Mouse (Mus musculus) forebrain, embryonic 13.5 days (tissue): ENCODE measurements around the gene Slc12a5. TPM values are rescaled to one million over a fixed set of nuclear protein-coding genes. Genes with fewer than 3 reads are reported as not detected.

Source experiments
- ATAC-seq: fragments of 200-750 bp; cut with Nextera tagmentation; 2 replicates; pipeline ENCODE4 v1.8.0; 2017
- H3K27ac ChIP-seq: fragments of 300-500 bp; sonication (generic); 2 replicates; pipeline ENCODE4 v1.5.1; 2015; ENCODE audit warnings: inconsistent platforms, mild to moderate bottlenecking, moderate library complexity
- H3K27me3 ChIP-seq: fragments of 300-500 bp; sonication (generic); 2 replicates; pipeline ENCODE4 v1.6.1; 2015; ENCODE audit warnings: mild to moderate bottlenecking, inconsistent platforms
- H3K36me3 ChIP-seq: fragments of 300-500 bp; sonication (generic); 2 replicates; pipeline ENCODE4 v1.6.1; 2015; ENCODE audit warnings: mild to moderate bottlenecking, inconsistent platforms; ENCODE audit not compliant: poor library complexity, severe bottlenecking
- H3K4me1 ChIP-seq: fragments of 300-500 bp; sonication (generic); 2 replicates; pipeline ENCODE4 v1.6.1; 2015; ENCODE audit warnings: inconsistent platforms
- H3K4me2 ChIP-seq: fragments of 300-500 bp; sonication (generic); 2 replicates; pipeline ENCODE4 v1.6.1; 2015; ENCODE audit warnings: inconsistent platforms, mild to moderate bottlenecking, moderate library complexity
- H3K4me3 ChIP-seq: fragments of 300-500 bp; sonication (generic); 2 replicates; pipeline ENCODE4 v1.5.1; 2015; ENCODE audit warnings: mild to moderate bottlenecking, inconsistent platforms
- H3K9ac ChIP-seq: fragments of 300-500 bp; sonication (generic); 2 replicates; pipeline ENCODE4 v1.6.1; 2015; ENCODE audit warnings: mild to moderate bottlenecking, inconsistent platforms
- H3K9me3 ChIP-seq: fragments of 300-500 bp; sonication (generic); replicated peaks from 2 replicates; pipeline ENCODE4 v1.6.1; 2016; ENCODE audit warnings: inconsistent platforms
- WGBS: fragments of 180-500 bp; shearing (Covaris S2); methylation state at CpG from one replicate; pipeline ENCODE4 v1.1.7; 2015; 5-methylcytosine and 5-hydroxymethylcytosine counted together
- polyA plus RNA-seq: library from polyadenylated mRNA; unstranded; fragments of >200 nt; fragmentation: Nextera tagmentation; extraction: Ambion mirVana; gene quantifications from 2 replicates; pipeline ENCODE4 v1.2.1, GENCODE M21; 2015

Gene Slc12a5
- polyA plus RNA-seq, 1 experiment from 2014 or later, result 5.7 TPM

DNA sequence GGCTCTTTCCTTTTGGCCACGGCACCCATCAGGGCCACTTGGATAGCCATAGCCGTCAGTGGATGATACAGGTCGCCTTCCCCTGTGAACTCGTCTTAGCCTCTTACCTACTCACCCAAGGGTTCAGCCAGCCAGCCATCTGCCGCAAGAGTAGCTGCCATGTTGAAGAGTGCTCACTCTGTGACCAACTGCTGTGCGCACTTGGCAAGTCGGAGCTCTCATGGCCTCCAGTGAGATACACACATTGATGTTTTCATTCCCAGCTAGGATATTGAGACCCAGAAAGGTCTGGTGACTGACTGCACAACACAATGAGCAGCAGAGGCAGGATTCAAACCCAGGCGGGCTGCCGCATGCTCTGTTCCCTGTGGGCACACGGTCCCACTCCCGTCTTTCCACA is 33.6 kb downstream of the Slc12a5 start:
- H3K4me2 ChIP-seq, result no peak overlapping the region
- H3K36me3 ChIP-seq, result peaks cover 8% of the 10 kb centered on the region
- H3K27me3 ChIP-seq, result peaks cover 37% of the 10 kb centered on the region
- no peak for ATAC-seq
- H3K9ac ChIP-seq, result no peak overlapping the region
- WGBS, result 86% methylated on average over 11 of the region's 11 CpGs
- H3K27ac ChIP-seq, result no peak overlapping the region
- H3K4me3 ChIP-seq, result no peak overlapping the region
- H3K9me3 ChIP-seq, result no peaks in the 10 kb centered on the region
- H3K4me1 ChIP-seq, result peaks cover 19% of the 10 kb centered on the region

DNA sequence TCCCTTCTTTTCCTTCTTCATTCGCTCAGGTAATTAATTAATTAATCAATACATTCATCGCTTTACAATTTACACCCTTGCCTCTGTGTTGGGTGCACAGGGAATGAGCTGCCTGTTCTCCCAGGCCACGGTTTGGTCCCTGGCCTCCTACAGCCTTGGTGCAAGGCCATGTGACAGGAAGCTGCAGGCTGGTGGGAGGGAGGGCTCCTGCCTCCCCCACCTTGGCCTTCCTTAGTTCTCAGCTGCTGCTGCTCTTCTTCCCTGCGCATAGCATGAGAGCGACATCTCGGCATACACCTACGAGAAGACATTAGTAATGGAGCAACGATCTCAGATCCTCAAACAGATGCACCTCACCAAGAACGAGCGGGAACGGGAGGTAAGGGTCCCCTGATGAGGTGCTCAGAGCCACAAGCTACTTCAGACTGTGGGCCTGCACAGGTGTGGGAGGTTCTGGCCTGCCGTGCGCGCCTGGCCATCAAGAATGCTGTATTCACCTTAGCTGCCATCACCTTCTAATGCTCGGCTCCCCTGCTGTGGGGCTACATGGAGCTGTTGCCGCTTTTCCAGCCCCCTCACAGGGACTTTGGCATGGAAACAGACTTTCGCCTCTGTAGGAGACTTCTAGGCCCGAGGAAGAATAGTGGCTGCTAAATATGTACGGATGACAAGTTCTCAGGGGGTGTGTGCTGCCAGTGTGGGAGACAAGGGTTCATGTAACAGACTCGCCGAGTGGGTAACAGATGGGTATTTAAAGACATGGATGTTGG is 34.2 kb downstream of the Slc12a5 start:
- ATAC-seq, result no peak
- Histone ChIP-seq H3K4me2 (no peak overlapping the region), H3K9me3 (no peaks in the 10 kb centered on the region), H3K36me3 (peaks cover 15% of the 10 kb centered on the region), H3K9ac (no peak overlapping the region), H3K27ac (no peak overlapping the region), H3K4me3 (no peak overlapping the region), H3K27me3 (peaks cover 44% of the 10 kb centered on the region), H3K4me1 (peaks cover 19% of the 10 kb centered on the region)
- 61% methylated on average over 21 of the region's 21 CpGs for WGBS

- no peak overlapping the region for H3K9ac ChIP-seq
- WGBS, result 62% methylated on average over 11 of the region's 11 CpGs
- no peaks in the 10 kb centered on the region for H3K9me3 ChIP-seq
- H3K4me3 ChIP-seq, result no peak overlapping the region
- H3K27me3 ChIP-seq, result peaks cover 47% of the 10 kb centered on the region
- H3K4me2 ChIP-seq, result no peak overlapping the region
- H3K36me3 ChIP-seq, result peaks cover 26% of the 10 kb centered on the region
- H3K27ac ChIP-seq, result no peak overlapping the region
- peaks cover 19% of the 10 kb centered on the region for H3K4me1 ChIP-seq
- ATAC-seq, result no peak
Observed at GRCm38 (mm10) chr2:164995976-164996375, 35.4 kb downstream of the Slc12a5 start.

DNA sequence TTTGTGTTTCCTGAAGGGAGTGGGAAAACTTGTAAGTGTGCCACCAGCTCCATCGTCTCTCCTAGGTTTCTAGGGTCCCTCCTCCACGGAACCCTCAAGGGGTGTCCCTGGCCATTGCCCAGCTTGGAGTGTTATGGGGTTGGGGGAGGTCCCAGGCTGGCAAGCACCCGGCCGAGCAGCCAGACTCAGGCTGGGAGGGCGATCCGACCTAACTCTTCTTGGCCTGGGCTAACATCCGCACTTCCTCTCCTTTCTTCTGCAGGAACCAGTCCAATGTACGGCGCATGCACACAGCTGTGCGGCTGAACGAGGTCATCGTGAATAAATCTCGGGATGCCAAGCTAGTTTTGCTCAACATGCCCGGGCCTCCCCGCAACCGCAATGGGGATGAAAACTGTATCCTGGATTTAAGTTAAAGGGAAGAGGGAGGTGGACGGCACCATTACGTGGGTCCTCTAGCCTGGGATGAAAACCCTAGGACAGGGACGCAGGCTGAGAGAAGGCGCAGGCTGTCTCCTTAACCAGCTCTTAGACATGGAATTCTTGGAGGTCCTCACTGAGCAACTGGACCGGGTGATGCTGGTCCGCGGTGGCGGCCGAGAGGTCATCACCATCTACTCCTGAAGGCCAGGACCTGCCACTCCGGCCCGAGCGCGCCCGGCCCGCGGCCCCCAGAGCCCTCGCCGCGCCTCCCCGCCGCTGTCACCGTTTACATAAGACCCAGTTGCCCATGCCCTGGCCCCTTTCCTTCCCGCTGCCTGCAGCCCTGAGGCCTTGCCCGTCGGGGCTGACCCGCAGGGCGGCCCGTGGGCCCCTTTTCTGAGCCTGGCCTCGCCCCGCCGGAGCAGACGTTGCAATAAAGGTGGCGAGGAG is 36.5 kb downstream of the Slc12a5 start:
- 11% methylated on average over 49 of the region's 49 CpGs for WGBS
- Histone ChIP-seq H3K9ac (peak overlapping the region; percentile 57), H3K4me3 (peak overlapping the region; percentile 30), H3K4me1 (peaks cover 19% of the 10 kb centered on the region), H3K27ac (no peak overlapping the region), H3K36me3 (peaks cover 37% of the 10 kb centered on the region), H3K9me3 (no peaks in the 10 kb centered on the region), H3K4me2 (peak overlapping the region; percentile 55), H3K27me3 (peaks cover 47% of the 10 kb centered on the region)
- no peak for ATAC-seq

DNA sequence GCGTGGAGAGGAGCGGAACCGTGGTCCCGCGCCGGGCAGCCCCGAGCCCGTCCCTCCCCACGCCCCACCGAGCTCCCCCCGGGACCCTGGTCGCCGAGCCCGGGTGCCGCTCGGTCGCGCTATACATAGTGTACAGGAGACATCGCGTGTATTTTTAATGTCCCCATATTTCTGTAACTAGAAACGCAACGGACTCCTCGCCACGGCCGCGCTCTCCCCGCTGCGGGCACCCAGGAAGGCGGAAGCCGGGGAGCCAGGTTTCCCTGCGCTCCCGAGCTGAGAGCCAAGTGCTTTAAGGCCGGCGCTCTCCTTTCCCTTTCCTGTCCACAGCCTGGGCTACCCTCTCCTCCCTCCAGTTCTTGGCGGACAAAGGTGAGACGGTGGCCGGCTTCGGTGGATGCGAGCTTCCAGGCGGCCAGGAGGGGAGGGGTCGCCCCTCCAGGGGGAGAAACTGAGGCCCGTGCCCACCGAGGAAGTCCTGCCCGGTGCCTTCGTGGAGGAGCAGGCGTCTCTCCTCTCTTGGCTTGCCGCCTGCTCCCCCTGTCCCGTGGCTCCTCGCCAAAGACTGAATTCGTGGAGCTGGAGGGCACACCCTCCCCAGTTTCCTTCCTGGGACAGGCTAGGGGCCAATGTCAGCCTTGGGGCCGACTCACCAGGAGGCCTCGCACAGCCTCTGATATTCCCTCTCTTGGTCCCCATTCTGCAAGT is 37.3 kb downstream of the Slc12a5 start:
- ATAC-seq, result peak; percentile 6; the same call in 1 of the 2 replicates
- Histone ChIP-seq H3K36me3 (peaks cover 45% of the 10 kb centered on the region), H3K4me3 (peak overlapping the region; percentile 30), H3K4me1 (peaks cover 19% of the 10 kb centered on the region), H3K9ac (peak overlapping the region; percentile 57), H3K27me3 (peaks cover 47% of the 10 kb centered on the region), H3K27ac (no peak overlapping the region), H3K4me2 (peak overlapping the region; percentile 55), H3K9me3 (no peaks in the 10 kb centered on the region)
- WGBS, result 2% methylated on average over 47 of the region's 52 CpGs

DNA sequence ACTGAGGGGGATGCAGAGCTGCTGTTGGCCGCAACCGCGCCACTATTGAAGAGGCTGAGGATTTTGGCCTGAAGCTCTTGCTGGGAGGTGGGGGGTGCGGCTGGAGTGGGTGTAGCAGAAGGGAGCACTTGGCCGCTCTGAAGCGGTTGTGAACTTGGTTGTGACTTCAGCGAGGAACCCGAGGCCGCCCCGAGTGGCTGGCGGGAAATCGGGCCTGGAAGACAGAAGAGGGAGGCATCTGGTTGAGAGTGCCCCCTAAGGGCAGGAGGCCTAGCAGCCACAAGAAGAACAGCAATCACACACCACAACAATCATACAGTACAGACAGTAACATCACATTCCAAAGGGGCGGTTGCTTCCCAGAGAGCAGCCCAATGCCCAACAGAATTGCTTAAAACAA is 41.4 kb downstream of the Slc12a5 start:
- WGBS, result 92% methylated on average over 13 of the region's 13 CpGs
- no peak for ATAC-seq

DNA sequence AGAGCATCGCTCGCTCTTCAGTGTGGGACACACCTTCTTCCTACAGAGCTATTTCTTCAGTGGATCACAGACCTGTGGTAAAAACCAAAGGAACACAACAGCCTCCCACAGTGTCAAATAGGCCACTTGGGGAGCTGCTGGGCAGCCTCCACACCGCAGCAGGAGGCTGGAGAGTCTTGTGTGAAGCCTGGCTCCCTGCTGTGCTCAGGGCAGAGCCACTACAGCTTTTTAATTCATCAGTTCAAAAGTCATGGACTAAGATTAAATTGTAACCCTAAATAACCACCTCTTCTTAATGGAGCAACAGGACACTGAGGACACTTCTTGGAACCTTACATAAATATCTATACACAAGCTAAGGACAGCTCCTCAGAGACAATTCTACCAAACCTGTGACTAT is 42.5 kb downstream of the Slc12a5 start:
- 78% methylated on average over 3 of the region's 3 CpGs for WGBS
- Histone ChIP-seq H3K4me1 (peaks cover 8% of the 10 kb centered on the region), H3K27me3 (peaks cover 20% of the 10 kb centered on the region), H3K27ac (no peak overlapping the region), H3K36me3 (peaks cover 98% of the 10 kb centered on the region), H3K9me3 (no peaks in the 10 kb centered on the region), H3K4me2 (no peak overlapping the region), H3K4me3 (no peak overlapping the region), H3K9ac (no peak overlapping the region)
- ATAC-seq, result no peak

More for the DNA sequence above, 41.4 kb downstream of the Slc12a5 start:
- peaks cover 19% of the 10 kb centered on the region for H3K4me1 ChIP-seq
- peaks cover 86% of the 10 kb centered on the region for H3K36me3 ChIP-seq
- peaks cover 32% of the 10 kb centered on the region for H3K27me3 ChIP-seq
- H3K27ac ChIP-seq, result no peak overlapping the region
- H3K9ac ChIP-seq, result no peak overlapping the region
- no peak overlapping the region for H3K4me2 ChIP-seq
- no peak overlapping the region for H3K4me3 ChIP-seq
- no peaks in the 10 kb centered on the region for H3K9me3 ChIP-seq

- H3K4me1 ChIP-seq, result no peaks in the 10 kb centered on the region
- H3K4me2 ChIP-seq, result no peak overlapping the region
- H3K27me3 ChIP-seq, result peaks cover 9% of the 10 kb centered on the region
- H3K9ac ChIP-seq, result no peak overlapping the region
- no peak overlapping the region for H3K4me3 ChIP-seq
- no peak overlapping the region for H3K27ac ChIP-seq
- no peaks in the 10 kb centered on the region for H3K9me3 ChIP-seq
- 92% methylated on average over 10 of the region's 10 CpGs for WGBS
- ATAC-seq, result no peak
- peaks cover 100% of the 10 kb centered on the region for H3K36me3 ChIP-seq
Observed at GRCm38 (mm10) chr2:165004237-165004636, 43.6 kb downstream of the Slc12a5 start.

- no peaks in the 10 kb centered on the region for H3K9me3 ChIP-seq
Observed at GRCm38 (mm10) chr2:165006813-165007212, 46.2 kb downstream of the Slc12a5 start.

DNA sequence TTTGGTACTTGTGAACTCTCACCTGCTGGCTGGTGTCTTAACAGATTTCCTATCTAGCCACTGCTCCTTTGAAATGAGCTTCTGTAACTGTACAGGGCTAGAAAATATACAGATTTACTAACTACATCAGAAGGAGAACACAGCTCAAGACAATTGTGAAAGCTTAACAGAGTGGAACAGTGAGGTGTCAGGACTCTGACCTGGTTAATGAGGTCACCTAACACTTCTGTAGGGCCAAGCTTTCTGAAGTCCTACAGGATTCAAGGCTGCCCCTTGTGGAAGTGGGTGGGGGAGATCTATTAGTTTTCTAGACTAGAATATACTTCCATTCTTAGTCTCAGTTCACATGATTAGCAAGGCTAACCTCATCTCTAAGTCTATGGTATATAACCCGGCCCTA is 47.4 kb downstream of the Slc12a5 start:
- no peaks in the 10 kb centered on the region for H3K9me3 ChIP-seq
- H3K4me1 ChIP-seq, result no peaks in the 10 kb centered on the region
- no peak overlapping the region for H3K9ac ChIP-seq
- ATAC-seq, result no peak
- no peak overlapping the region for H3K27ac ChIP-seq
- no peak overlapping the region for H3K4me2 ChIP-seq
- peaks cover 100% of the 10 kb centered on the region for H3K36me3 ChIP-seq
- WGBS, result 95% methylated on average over 1 of the region's 1 CpGs
- H3K4me3 ChIP-seq, result no peak overlapping the region
- no peaks in the 10 kb centered on the region for H3K27me3 ChIP-seq

More at GRCm38 (mm10) chr2:165006813-165007212, 46.2 kb downstream of the Slc12a5 start:
- ATAC-seq, result no peak
- H3K9ac ChIP-seq, result no peak overlapping the region
- peaks cover 100% of the 10 kb centered on the region for H3K36me3 ChIP-seq
- H3K4me2 ChIP-seq, result no peak overlapping the region
- 96% methylated on average over 4 of the region's 4 CpGs for WGBS
- H3K27me3 ChIP-seq, result no peaks in the 10 kb centered on the region
- H3K4me1 ChIP-seq, result no peaks in the 10 kb centered on the region
- H3K4me3 ChIP-seq, result no peak overlapping the region
- no peak overlapping the region for H3K27ac ChIP-seq

DNA sequence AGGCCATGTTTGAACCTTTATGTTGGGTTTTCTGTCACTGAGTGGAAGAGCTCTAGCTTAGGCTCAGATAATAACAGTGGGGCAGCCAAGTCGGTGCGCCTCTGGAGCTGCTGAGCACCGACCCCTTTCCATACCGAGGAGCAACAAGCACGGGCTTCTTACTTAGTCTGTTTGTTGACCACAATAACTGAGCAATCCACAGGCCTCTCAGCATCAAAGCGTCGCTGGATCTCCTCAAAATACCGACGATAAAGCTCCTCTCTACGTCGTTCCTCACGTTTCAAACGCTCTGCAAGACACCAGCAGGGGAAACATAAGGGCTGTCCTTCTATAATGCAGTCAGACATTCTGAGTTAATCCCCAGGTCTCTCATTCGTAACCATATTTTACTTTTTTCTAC is 48.6 kb downstream of the Slc12a5 start:
- no peak overlapping the region for H3K27ac ChIP-seq
- no peak for ATAC-seq
- peaks cover 93% of the 10 kb centered on the region for H3K36me3 ChIP-seq
- no peak overlapping the region for H3K4me3 ChIP-seq
- H3K27me3 ChIP-seq, result no peaks in the 10 kb centered on the region
- H3K4me1 ChIP-seq, result no peaks in the 10 kb centered on the region
- no peak overlapping the region for H3K4me2 ChIP-seq
- no peak overlapping the region for H3K9ac ChIP-seq
- 94% methylated on average over 14 of the region's 14 CpGs for WGBS
- H3K9me3 ChIP-seq, result no peaks in the 10 kb centered on the region

GRCm38 (mm10) chr2:165009581-165009980 is 49.0 kb downstream of the Slc12a5 start:
- H3K36me3 ChIP-seq, result peaks cover 89% of the 10 kb centered on the region
- no peak overlapping the region for H3K4me2 ChIP-seq
- no peak overlapping the region for H3K27ac ChIP-seq
- no peaks in the 10 kb centered on the region for H3K27me3 ChIP-seq
- no peak overlapping the region for H3K9ac ChIP-seq
- ATAC-seq, result no peak
- no peaks in the 10 kb centered on the region for H3K4me1 ChIP-seq
- H3K4me3 ChIP-seq, result no peak overlapping the region
- H3K9me3 ChIP-seq, result no peaks in the 10 kb centered on the region
- 96% methylated on average over 2 of the region's 2 CpGs for WGBS
